Mouse (Mus musculus): ENCODE results near the gene Uxs1. TPM values are rescaled to one million over a fixed set of nuclear protein-coding genes. Genes with fewer than 3 reads are reported as not detected.
A peak's percentile ranks its signal among the peaks of the same experiment; 100 is the strongest.

Gene Uxs1
- polyA plus RNA-seq, 1 experiment from 2014 or later = 100 TPM

- no peaks in the 10 kb centered on the region for H3K27me3 ChIP-seq
- CTCF ChIA-PET = interaction anchor here (1.0 to 2.0 kb wide), 3 partner anchors 46 to 67 kb away, joined by 4 to 6 read pairs (median 4); no protein-coding TSS in a partner anchor
- DNase-seq (ENCODE audit: low read depth, low spot score) (no peak), ATAC-seq (peak; percentile 42)
- TF ChIP-seq CTCF (IDR thresholded peaks at IDR 0.05) = no peak
- in situ Hi-C loops (cut with MboI; ENCODE audit: low pct_unique_long_range_greater_than_20kb) = no loop called here
- POLR2A ChIA-PET = no interaction called here
These were observed 418 bp downstream of the Uxs1 start for GRCm38 (mm10) chr1:43827002-43827762.

DNA sequence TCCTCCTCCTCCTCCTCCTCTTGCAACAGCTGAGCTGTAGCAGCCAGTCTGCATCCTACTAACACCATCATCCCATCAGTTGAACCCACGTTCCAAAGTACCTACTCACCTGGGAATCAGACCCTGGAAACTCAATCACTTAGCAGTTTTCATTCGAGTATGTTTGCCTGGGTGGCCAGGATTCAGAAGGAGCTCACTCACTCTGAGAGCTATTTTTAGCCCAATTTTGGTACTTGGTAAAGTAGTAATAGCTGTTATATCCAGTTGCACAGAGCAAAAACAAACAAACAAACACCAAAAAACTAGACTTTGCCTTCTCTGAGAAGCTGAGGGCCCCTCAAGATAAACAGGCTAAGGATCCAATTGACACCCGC lies 985 bp downstream of the Uxs1 start:
- POLR2A ChIA-PET = no interaction called here
- CTCF ChIA-PET = interaction anchor here (1.0 to 2.0 kb wide), 3 partner anchors 45 to 66 kb away, joined by 4 to 6 read pairs (median 4); no protein-coding TSS in a partner anchor
- H3K27me3 ChIP-seq = no peaks in the 10 kb centered on the region
- DNase-seq (ENCODE audit: low read depth, low spot score) = no peak
- peak; percentile 2 for ATAC-seq
- in situ Hi-C loops (cut with MboI; ENCODE audit: low pct_unique_long_range_greater_than_20kb) = no loop called here
- TF ChIP-seq CTCF (IDR thresholded peaks at IDR 0.05) = no peak

DNA sequence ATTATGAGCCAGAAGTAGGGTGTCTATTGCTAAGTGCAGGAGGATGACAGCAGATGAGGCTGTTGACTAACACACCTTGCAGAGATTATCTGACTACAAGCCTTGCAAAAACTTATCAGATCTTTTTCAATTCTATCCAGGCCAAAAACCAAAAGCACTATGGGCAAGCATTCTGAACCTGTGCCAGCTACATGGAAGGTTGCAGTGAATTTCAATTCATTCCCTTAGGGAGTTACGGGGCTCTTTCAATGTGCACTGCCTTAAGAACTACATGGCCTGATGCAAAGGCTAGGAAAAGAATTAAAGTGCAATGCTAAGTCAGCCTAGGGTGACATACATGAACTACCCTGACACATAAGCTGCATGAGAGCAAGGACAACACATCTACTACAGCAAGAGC lies 4.2 kb downstream of the Uxs1 start:
- in situ Hi-C loops (cut with MboI; ENCODE audit: low pct_unique_long_range_greater_than_20kb) = no loop called here
- CTCF ChIA-PET = no interaction called here
- DNase-seq (ENCODE audit: low read depth, low spot score) (no peak), ATAC-seq (no peak)
- POLR2A ChIA-PET = no interaction called here
- no peak for TF ChIP-seq CTCF (IDR thresholded peaks at IDR 0.05)
- no peaks in the 10 kb centered on the region for H3K27me3 ChIP-seq

DNA sequence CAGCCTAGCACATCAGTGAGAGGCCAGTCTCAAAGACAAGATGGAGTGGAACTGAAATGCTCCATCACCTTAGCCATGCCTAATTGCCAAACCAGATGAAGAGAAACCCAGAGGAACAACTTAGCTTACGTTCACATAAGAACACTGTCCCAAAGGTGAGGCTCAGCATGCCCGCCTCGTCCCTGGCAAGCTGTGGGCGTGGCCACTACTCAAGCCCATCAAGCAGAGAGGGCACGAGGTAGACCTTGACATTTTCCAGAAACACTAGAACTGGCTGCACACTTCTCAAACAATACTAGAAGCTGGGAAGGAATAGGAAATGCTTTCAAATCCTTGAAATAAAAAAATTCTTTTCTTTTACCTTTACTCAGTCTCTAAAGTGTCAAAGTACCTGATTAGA lies 5.0 kb downstream of the Uxs1 start:
- no peak for DNase-seq (ENCODE audit: low read depth, low spot score)
- no peak for TF ChIP-seq CTCF (IDR thresholded peaks at IDR 0.05)
- in situ Hi-C loops (cut with MboI; ENCODE audit: low pct_unique_long_range_greater_than_20kb) = no loop called here
- H3K27me3 ChIP-seq = no peaks in the 10 kb centered on the region
- CTCF ChIA-PET = interaction anchor here (0.9 kb wide), 1 partner anchor 26 kb away, joined by 3 read pairs; no protein-coding TSS in a partner anchor
- POLR2A ChIA-PET = no interaction called here
- no peak for ATAC-seq

- POLR2A ChIA-PET = no interaction called here
- in situ Hi-C loops (cut with MboI; ENCODE audit: low pct_unique_long_range_greater_than_20kb) = no loop called here
These were observed 5.8 kb downstream of the Uxs1 start for GRCm38 (mm10) chr1:43821804-43822203.

DNA sequence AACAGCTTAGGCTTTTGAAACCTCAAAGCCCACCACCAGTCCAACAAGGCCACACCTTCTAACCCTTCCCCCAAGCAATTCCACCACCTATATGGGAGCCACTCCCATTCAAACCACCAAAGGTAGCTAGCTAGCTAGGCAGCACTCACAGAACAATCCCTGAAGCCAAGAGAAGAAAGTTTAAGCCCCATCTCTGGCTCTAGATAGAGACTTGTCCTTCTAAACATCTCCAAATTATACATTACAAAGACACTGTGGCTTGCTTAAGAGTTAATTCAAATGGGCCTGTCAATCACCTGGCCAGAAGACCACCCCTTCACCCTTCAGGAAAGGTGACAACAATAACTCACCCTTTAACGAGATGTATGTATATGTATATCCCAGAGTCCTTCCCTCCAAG lies 7.0 kb downstream of the Uxs1 start:
- ChIA-PET CTCF (no interaction called here), POLR2A (no interaction called here)
- ATAC-seq = no peak
- no peak for DNase-seq (ENCODE audit: low read depth, low spot score)
- H3K27me3 ChIP-seq = no peaks in the 10 kb centered on the region
- in situ Hi-C loops (cut with MboI; ENCODE audit: low pct_unique_long_range_greater_than_20kb) = no loop called here
- no peak for TF ChIP-seq CTCF (IDR thresholded peaks at IDR 0.05)

More at GRCm38 (mm10) chr1:43821804-43822203, 5.8 kb downstream of the Uxs1 start:
- no peak for TF ChIP-seq CTCF (IDR thresholded peaks at IDR 0.05)
- CTCF ChIA-PET = interaction anchor here (0.9 kb wide), 1 partner anchor 25 kb away, joined by 3 read pairs; no protein-coding TSS in a partner anchor
- ATAC-seq (no peak), DNase-seq (ENCODE audit: low read depth, low spot score) (no peak)
- H3K27me3 ChIP-seq = no peaks in the 10 kb centered on the region

GRCm38 (mm10) chr1:43819091-43819490 lies 8.5 kb downstream of the Uxs1 start:
- DNase-seq (ENCODE audit: low read depth, low spot score) = peak; percentile 57
- no peak for TF ChIP-seq CTCF (IDR thresholded peaks at IDR 0.05)
- no peaks in the 10 kb centered on the region for H3K27me3 ChIP-seq
- in situ Hi-C loops (cut with MboI; ENCODE audit: low pct_unique_long_range_greater_than_20kb) = loop anchor here (5.0 kb wide), 1 partner anchor 52 kb away; no protein-coding TSS in a partner anchor
- ChIA-PET CTCF (interaction anchor here (0.9 to 1.2 kb wide), 3 partner anchors 21 to 80 kb away, joined by 3 to 4 read pairs (median 3); no protein-coding TSS in a partner anchor), POLR2A (no interaction called here)
- peak; percentile 99 for ATAC-seq

DNA sequence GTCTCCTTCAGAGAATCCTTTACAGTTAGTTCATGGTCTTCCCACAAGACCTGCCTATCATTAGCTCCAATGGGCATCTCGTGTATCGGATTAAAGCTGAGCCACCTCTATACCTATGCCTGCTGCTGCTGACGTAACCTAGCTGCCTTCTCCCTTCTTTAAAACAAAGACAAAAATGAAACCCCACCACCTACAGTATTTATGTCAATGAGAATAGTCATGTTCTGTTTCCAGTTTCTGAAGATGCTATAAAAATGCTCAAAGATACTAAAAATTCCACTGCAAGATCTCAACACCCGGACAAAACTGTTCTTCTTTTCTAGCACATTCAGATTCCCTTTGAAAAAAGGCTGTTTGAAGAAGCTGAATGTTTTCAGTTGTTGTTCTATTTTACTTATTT lies 9.2 kb downstream of the Uxs1 start:
- CTCF ChIA-PET = interaction anchor here (0.9 to 2.3 kb wide), 3 partner anchors 20 to 37 kb away, joined by 3 to 9 read pairs (median 4); no protein-coding TSS in a partner anchor
- in situ Hi-C loops (cut with MboI; ENCODE audit: low pct_unique_long_range_greater_than_20kb) = loop anchor here (5.0 kb wide), 1 partner anchor 51 kb away; no protein-coding TSS in a partner anchor

GRCm38 (mm10) chr1:43811764-43812163 lies 15.8 kb downstream of the Uxs1 start:
- no peaks in the 10 kb centered on the region for H3K27me3 ChIP-seq
- CTCF ChIA-PET = interaction anchor here (1.6 kb wide), 1 partner anchor 10 kb away, joined by 4 read pairs; no protein-coding TSS in a partner anchor
- in situ Hi-C loops (cut with MboI; ENCODE audit: low pct_unique_long_range_greater_than_20kb) = no loop called here
- no peak for TF ChIP-seq CTCF (IDR thresholded peaks at IDR 0.05)
- POLR2A ChIA-PET = no interaction called here
- ATAC-seq = no peak
- no peak for DNase-seq (ENCODE audit: low read depth, low spot score)

More for the DNA sequence above, 9.2 kb downstream of the Uxs1 start:
- POLR2A ChIA-PET = no interaction called here
- no peak for DNase-seq (ENCODE audit: low read depth, low spot score)
- no peak for ATAC-seq
- TF ChIP-seq CTCF (IDR thresholded peaks at IDR 0.05) = no peak
- H3K27me3 ChIP-seq = no peaks in the 10 kb centered on the region

- ATAC-seq = no peak
- in situ Hi-C loops (cut with MboI; ENCODE audit: low pct_unique_long_range_greater_than_20kb) = no loop called here
These were observed 16.5 kb downstream of the Uxs1 start for GRCm38 (mm10) chr1:43811055-43811454.

DNA sequence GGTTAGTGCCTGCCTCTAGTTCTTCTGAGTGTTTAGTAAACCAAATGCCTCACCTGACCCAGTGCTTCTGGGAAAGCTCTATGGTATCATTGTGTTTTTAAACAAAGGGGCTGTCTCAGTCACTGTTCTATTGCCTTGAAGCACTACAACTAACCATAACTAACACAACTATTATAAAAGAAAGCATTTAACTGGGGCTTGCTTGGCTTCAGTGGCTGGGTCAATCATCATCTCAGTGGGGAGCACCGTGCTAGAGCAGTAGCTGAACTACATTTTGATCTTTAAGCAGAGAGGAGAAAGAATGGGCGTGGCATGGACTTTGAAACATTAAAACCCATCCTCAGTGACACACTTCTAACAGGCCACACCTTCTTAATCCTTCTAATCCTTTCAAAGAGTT lies 18.2 kb downstream of the Uxs1 start:
- CTCF ChIA-PET = interaction anchor here (1.6 kb wide), 1 partner anchor 18 kb away, joined by 5 read pairs; no protein-coding TSS in a partner anchor
- DNase-seq (ENCODE audit: low read depth, low spot score) = no peak
- in situ Hi-C loops (cut with MboI; ENCODE audit: low pct_unique_long_range_greater_than_20kb) = no loop called here
- no peaks in the 10 kb centered on the region for H3K27me3 ChIP-seq
- no peak for ATAC-seq
- no peak for TF ChIP-seq CTCF (IDR thresholded peaks at IDR 0.05)
- POLR2A ChIA-PET = no interaction called here

More at GRCm38 (mm10) chr1:43811055-43811454, 16.5 kb downstream of the Uxs1 start:
- POLR2A ChIA-PET = no interaction called here
- CTCF ChIA-PET = interaction anchor here (1.2 to 1.6 kb wide), 2 partner anchors 9 to 12 kb away, joined by 4 to 5 read pairs; no protein-coding TSS in a partner anchor
- no peak for DNase-seq (ENCODE audit: low read depth, low spot score)
- TF ChIP-seq CTCF (IDR thresholded peaks at IDR 0.05) = no peak
- no peaks in the 10 kb centered on the region for H3K27me3 ChIP-seq
